Mouse (Mus musculus) thymus, adult 2 months (tissue): ENCODE results near the gene Hexim1.

ENCODE experiments used
- CTCF ChIP-seq: fragments of 200-500 bp; IDR thresholded peaks from 2 replicates; pipeline ENCODE4 v1.5.1; 2012; ENCODE audit warnings: mild to moderate bottlenecking, control low read depth, low read length, moderate library complexity, borderline replicate concordance; ENCODE audit not compliant: control insufficient read depth, poor library complexity, insufficient read depth; ENCODE audit errors: extremely low read depth
- POLR2A ChIP-seq: fragments of 200-500 bp; IDR thresholded peaks from 2 replicates; pipeline ENCODE4 v1.6.1; 2012; ENCODE audit warnings: mild to moderate bottlenecking, low read length, control low read depth, moderate library complexity; ENCODE audit not compliant: control insufficient read depth, poor library complexity, insufficient read depth; ENCODE audit errors: extremely low read depth

DNA sequence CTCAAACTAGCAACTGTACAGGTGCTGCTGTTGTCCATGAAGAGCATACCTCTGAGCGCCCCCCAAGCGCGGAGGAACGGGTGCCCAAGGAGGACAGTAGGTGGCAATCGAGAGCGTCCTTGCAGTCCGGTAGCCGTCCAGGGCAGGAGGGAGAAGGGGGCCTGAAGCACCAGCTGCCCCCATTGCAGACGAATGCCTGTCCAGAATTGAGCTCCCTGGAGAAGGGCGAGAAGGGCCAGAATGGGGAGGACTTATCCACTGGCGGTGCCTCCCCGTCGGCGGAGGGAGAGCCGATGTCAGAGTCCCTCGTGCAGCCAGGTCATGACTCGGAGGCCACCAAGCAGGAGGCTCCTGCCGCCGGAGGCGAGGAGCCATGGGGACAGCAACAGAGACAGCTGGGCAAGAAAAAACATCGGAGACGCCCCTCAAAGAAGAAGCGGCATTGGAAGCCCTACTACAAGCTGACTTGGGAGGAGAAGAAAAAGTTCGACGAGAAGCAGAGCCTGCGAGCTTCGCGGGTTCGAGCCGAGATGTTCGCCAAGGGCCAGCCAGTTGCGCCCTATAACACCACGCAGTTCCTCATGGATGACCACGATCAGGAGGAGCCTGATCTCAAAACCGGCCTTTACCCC, 1.0 kb downstream of the Hexim1 start:
- peak; percentile 69; the same call in 1 of the 2 replicates for TF ChIP-seq CTCF
- peak; percentile 17; the same call in 1 of the 2 replicates for TF ChIP-seq POLR2A
